Mouse (Mus musculus) lung, adult 2 months (tissue): ENCODE data around the gene Kank1.

ENCODE experiments used
- CTCF ChIP-seq: fragments of 200-500 bp; IDR thresholded peaks from 2 replicates; pipeline ENCODE4 v1.5.1; 2011; ENCODE audit warnings: mild to moderate bottlenecking, low read length, control low read depth; ENCODE audit not compliant: insufficient read depth
- POLR2A ChIP-seq: fragments of 200-500 bp; IDR thresholded peaks from 2 replicates; pipeline ENCODE4 v1.6.1; 2011; ENCODE audit warnings: low read depth, mild to moderate bottlenecking, control low read depth, low read length, borderline replicate concordance; ENCODE audit errors: extremely low read depth

GRCm38 (mm10) chr19:25370428-25370827 lies 133.7 kb downstream of the Kank1 start:
- TF ChIP-seq POLR2A (no peak), CTCF (no peak)
